Mouse (Mus musculus) neural tube, embryonic 12.5 days (tissue): ENCODE measurements around the gene Slc7a10. TPM values are rescaled to one million over a fixed set of nuclear protein-coding genes. Genes with fewer than 3 reads are reported as not detected.

Source experiments
- ATAC-seq: fragments of 200-750 bp; cut with Nextera tagmentation; 2 replicates; pipeline ENCODE4 v1.8.0; 2017; ENCODE audit warnings: low read depth, mild to moderate bottlenecking, moderate TSS enrichment, moderate library complexity; ENCODE audit not compliant: low FRiP score
- H3K27ac ChIP-seq: fragments of 300-500 bp; sonication (generic); 2 replicates; pipeline ENCODE4 v1.5.1; 2016
- H3K27me3 ChIP-seq: fragments of 300-500 bp; sonication (generic); replicated peaks from 2 replicates; pipeline ENCODE4 v1.6.1; 2016; ENCODE audit warnings: mild to moderate bottlenecking
- H3K36me3 ChIP-seq: fragments of 300-500 bp; sonication (generic); 2 replicates; pipeline ENCODE4 v1.6.1; 2016; ENCODE audit warnings: mild to moderate bottlenecking
- H3K4me1 ChIP-seq: fragments of 300-500 bp; sonication (generic); 2 replicates; pipeline ENCODE4 v1.6.1; 2016
- H3K4me2 ChIP-seq: fragments of 300-500 bp; sonication (generic); replicated peaks from 2 replicates; pipeline ENCODE4 v1.6.1; 2016; ENCODE audit warnings: mild to moderate bottlenecking
- H3K4me3 ChIP-seq: fragments of 300-500 bp; sonication (generic); 2 replicates; pipeline ENCODE4 v1.5.1; 2016
- H3K9ac ChIP-seq: fragments of 300-500 bp; sonication (generic); 2 replicates; pipeline ENCODE4 v1.6.1; 2016; ENCODE audit warnings: mild to moderate bottlenecking
- H3K9me3 ChIP-seq: fragments of 300-500 bp; sonication (generic); 2 replicates; pipeline ENCODE4 v1.6.1; 2016; ENCODE audit warnings: mild to moderate bottlenecking
- WGBS: fragments of 180-500 bp; shearing (Covaris S2); methylation state at CpG from one replicate; pipeline ENCODE4 v1.1.7; 2016; 5-methylcytosine and 5-hydroxymethylcytosine counted together
- polyA plus RNA-seq: library from polyadenylated mRNA; unstranded; fragments of >200 nt; fragmentation: Nextera tagmentation; extraction: Ambion mirVana; gene quantifications from 2 replicates; pipeline ENCODE4 v1.2.1, GENCODE M21; 2016

Slc7a10 gene
- polyA plus RNA-seq, 1 experiment from 2014 or later, result 1.7 TPM

DNA sequence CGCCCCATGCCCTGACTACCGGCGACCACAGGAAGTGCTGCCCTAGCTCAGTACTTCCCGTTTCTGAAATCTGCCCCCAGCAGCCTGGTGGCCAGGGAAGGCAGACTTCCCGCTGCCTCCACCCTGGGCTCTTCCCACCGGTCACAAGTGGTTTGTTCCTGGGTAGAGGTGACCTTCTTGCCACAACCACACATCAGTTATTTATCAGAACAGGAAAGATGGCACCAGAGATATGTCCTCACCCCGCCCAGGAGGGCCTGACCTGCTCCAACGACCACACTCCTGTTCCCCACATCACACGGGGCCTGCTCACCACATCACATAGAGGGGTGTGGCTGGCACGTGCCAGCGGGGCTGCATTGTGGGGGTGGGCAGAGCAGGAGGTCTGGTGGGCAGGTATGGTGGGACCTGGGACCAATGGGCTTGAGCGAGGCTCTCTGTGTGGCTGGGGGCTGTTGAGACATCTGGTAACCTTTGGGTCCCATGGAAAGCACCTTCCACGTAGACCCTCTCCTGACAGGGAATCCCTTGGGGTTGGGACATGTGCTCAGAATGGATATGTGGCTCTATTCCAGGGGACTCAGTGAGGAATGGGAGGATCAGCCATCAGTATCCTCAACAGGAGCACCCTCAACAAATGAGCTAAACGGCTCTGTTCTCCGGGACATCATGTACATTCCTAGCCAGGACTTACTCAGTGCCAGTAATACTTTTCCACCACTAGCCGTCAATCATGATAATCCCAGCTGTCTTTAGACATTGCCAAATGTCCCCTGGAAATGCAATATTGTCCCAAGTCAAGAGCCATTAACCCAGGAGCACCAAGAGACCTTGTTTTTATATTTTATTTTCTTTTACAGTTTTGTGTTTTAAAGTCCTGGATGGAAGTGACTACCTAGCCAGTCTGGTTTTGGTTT, 29.4 kb upstream of the Slc7a10 start:
- ATAC-seq, result no peak
- no peak overlapping the region for H3K4me3 ChIP-seq
- 70% methylated on average over 16 of the region's 16 CpGs for WGBS
- no peak overlapping the region for H3K27ac ChIP-seq
- H3K9ac ChIP-seq, result no peak overlapping the region
- H3K9me3 ChIP-seq, result no peaks in the 10 kb centered on the region
- no peak overlapping the region for H3K4me2 ChIP-seq
- no peaks in the 10 kb centered on the region for H3K36me3 ChIP-seq
- no peaks in the 10 kb centered on the region for H3K4me1 ChIP-seq
- no peaks in the 10 kb centered on the region for H3K27me3 ChIP-seq

GRCm38 (mm10) chr7:35157512-35157911, 28.7 kb upstream of the Slc7a10 start:
- no peak for ATAC-seq
- whole genome bisulfite sequencing, result 88% methylated on average over 3 of the region's 3 CpGs
- H3K27me3 ChIP-seq, result no peaks in the 10 kb centered on the region

GRCm38 (mm10) chr7:35162443-35162842, 23.7 kb upstream of the Slc7a10 start:
- no peaks in the 10 kb centered on the region for H3K27me3 ChIP-seq
- no peaks in the 10 kb centered on the region for H3K9me3 ChIP-seq
- H3K4me3 ChIP-seq, result no peak overlapping the region
- WGBS, result 80% methylated on average over 6 of the region's 6 CpGs
- no peak overlapping the region for H3K27ac ChIP-seq
- no peak for ATAC-seq
- no peaks in the 10 kb centered on the region for H3K36me3 ChIP-seq
- H3K9ac ChIP-seq, result no peak overlapping the region
- H3K4me1 ChIP-seq, result no peaks in the 10 kb centered on the region
- no peak overlapping the region for H3K4me2 ChIP-seq

More at GRCm38 (mm10) chr7:35157512-35157911, 28.7 kb upstream of the Slc7a10 start:
- Histone ChIP-seq H3K4me1 (no peaks in the 10 kb centered on the region), H3K9ac (no peak overlapping the region), H3K27ac (no peak overlapping the region), H3K36me3 (no peaks in the 10 kb centered on the region), H3K4me3 (no peak overlapping the region), H3K4me2 (no peak overlapping the region), H3K9me3 (no peaks in the 10 kb centered on the region)

DNA sequence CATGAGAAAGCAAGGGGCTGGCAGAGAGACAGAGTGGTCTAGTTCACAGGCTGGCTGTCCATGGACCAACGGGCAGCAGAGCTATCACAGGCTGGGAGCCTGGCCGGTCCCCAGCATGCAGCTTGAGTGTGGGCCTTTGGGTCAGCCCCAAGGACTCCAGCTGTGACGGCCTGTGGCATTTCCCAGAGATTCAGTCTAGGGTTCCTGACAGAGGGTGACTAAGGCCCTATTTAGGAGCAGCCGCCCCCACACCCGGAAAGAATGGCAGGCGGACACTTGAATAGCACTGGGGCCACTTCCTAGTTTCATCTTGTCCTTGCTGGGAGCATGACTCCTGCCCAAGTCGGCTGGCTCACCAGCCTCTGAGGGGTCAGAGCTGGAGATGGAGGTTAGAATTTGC, 22.6 kb upstream of the Slc7a10 start:
- no peaks in the 10 kb centered on the region for H3K27me3 ChIP-seq
- WGBS, result 78% methylated on average over 7 of the region's 7 CpGs
- H3K9ac ChIP-seq, result no peak overlapping the region
- H3K27ac ChIP-seq, result no peak overlapping the region
- H3K36me3 ChIP-seq, result no peaks in the 10 kb centered on the region
- no peaks in the 10 kb centered on the region for H3K9me3 ChIP-seq
- H3K4me1 ChIP-seq, result no peaks in the 10 kb centered on the region
- H3K4me2 ChIP-seq, result no peak overlapping the region
- ATAC-seq, result no peak
- no peak overlapping the region for H3K4me3 ChIP-seq

GRCm38 (mm10) chr7:35164131-35164530, 22.1 kb upstream of the Slc7a10 start:
- H3K27me3 ChIP-seq, result no peaks in the 10 kb centered on the region
- H3K27ac ChIP-seq, result no peak overlapping the region
- ATAC-seq, result no peak
- no peaks in the 10 kb centered on the region for H3K4me1 ChIP-seq
- no peaks in the 10 kb centered on the region for H3K9me3 ChIP-seq
- H3K36me3 ChIP-seq, result no peaks in the 10 kb centered on the region
- no peak overlapping the region for H3K9ac ChIP-seq
- 85% methylated on average over 6 of the region's 6 CpGs for WGBS
- no peak overlapping the region for H3K4me2 ChIP-seq
- H3K4me3 ChIP-seq, result no peak overlapping the region

GRCm38 (mm10) chr7:35166988-35167387, 19.2 kb upstream of the Slc7a10 start:
- no peaks in the 10 kb centered on the region for H3K36me3 ChIP-seq
- H3K4me2 ChIP-seq, result no peak overlapping the region
- H3K9me3 ChIP-seq, result no peaks in the 10 kb centered on the region
- no peak for ATAC-seq
- no peaks in the 10 kb centered on the region for H3K27me3 ChIP-seq
- no peak overlapping the region for H3K9ac ChIP-seq
- H3K4me1 ChIP-seq, result peaks cover 4% of the 10 kb centered on the region
- H3K4me3 ChIP-seq, result no peak overlapping the region
- WGBS, result 88% methylated on average over 5 of the region's 5 CpGs
- no peak overlapping the region for H3K27ac ChIP-seq

- Histone ChIP-seq H3K27ac (no peak overlapping the region), H3K4me3 (no peak overlapping the region), H3K4me2 (no peak overlapping the region), H3K36me3 (no peaks in the 10 kb centered on the region), H3K9me3 (no peaks in the 10 kb centered on the region), H3K27me3 (no peaks in the 10 kb centered on the region), H3K9ac (no peak overlapping the region), H3K4me1 (peaks cover 4% of the 10 kb centered on the region)
- 46% methylated on average over 2 of the region's 2 CpGs for WGBS
- ATAC-seq, result no peak
Measured at GRCm38 (mm10) chr7:35167925-35168324, 18.3 kb upstream of the Slc7a10 start.

DNA sequence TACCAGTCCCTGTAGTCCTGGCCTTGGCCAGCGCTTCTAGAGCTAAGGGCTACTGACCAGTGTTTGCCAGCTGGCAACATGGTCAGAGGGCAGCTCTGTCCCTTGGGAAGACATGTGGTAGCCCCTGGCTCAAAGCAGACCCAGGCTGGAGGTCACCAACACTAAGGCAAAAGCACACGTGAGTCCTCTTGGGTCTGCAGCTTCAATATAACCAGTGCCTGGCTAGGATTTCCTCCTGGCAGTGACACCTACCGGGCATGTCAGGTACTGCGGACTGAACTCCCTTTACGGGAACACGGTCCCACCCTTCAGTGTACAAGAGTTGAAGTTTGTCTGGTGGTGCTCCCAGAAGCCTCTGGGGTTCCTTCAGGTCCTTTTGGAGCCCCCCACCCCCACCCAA, 16.8 kb upstream of the Slc7a10 start:
- H3K4me1 ChIP-seq, result peaks cover 4% of the 10 kb centered on the region
- no peak overlapping the region for H3K4me3 ChIP-seq
- H3K4me2 ChIP-seq, result no peak overlapping the region
- WGBS, result 17% methylated on average over 6 of the region's 6 CpGs
- no peaks in the 10 kb centered on the region for H3K9me3 ChIP-seq
- H3K27me3 ChIP-seq, result 0 out of 2 replicates have a peak, but pooled peaks cover 2% of the 10 kb centered on the region
- no peak overlapping the region for H3K27ac ChIP-seq
- no peaks in the 10 kb centered on the region for H3K36me3 ChIP-seq
- H3K9ac ChIP-seq, result no peak overlapping the region
- ATAC-seq, result 0 out of 2 replicates have a peak, but pooled peaks have one; percentile 22

DNA sequence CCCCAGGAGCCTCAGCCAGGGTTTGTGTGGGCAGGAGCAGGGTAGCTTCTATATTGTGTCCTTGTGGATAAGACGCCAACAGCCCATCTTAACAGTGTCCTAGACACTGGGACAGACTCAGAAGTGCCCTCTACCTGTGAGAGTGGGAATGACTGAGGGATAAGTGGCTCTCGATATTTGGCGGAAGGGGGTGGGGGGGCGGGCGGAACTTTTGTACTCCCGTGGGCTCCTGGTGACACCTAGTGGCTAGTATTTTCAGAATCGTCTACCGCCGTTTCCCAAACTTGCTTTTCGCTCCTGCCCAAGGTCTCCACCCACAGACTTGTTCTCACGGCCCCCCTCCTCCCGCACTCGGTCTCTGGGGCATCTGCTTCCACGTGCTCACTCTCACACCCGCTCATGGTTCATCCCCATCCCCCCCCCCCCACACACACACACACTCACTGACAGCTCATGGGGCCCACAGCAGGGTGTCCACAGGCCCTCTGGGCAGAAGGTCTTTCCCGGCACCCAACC, 14.3 kb upstream of the Slc7a10 start:
- Histone ChIP-seq H3K27ac (no peak overlapping the region), H3K9me3 (no peaks in the 10 kb centered on the region), H3K36me3 (no peaks in the 10 kb centered on the region), H3K4me3 (no peak overlapping the region), H3K4me2 (peak overlapping the region; percentile 49), H3K27me3 (peaks cover 6% of the 10 kb centered on the region; the same call in 1 of the 2 replicates), H3K9ac (no peak overlapping the region), H3K4me1 (peaks cover 4% of the 10 kb centered on the region)
- ATAC-seq, result peak; percentile 70
- WGBS, result 4% methylated on average over 16 of the region's 16 CpGs

DNA sequence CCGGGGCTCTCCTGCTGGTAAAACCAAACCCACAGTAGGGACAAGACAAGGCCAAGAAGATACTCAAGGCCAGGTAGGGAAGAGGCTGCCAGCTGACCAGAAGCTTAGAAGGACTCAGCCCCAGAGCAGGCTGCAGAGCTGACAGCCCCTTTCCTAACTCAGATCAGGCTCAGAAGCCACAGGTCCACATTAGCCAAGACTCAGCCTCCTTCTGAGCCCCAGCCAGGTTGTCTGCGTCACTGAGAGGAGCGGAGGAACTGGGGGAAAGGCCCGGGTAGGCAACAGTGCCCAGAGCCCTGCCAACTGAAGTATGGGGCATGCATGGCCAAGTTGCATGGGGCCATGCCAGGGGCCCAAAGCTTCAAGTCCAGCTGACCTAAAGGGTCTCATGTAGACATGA, 13.7 kb upstream of the Slc7a10 start:
- peak overlapping the region; percentile 49; the same call in 1 of the 2 replicates for H3K4me2 ChIP-seq
- H3K36me3 ChIP-seq, result no peaks in the 10 kb centered on the region
- WGBS, result 86% methylated on average over 4 of the region's 4 CpGs
- H3K9ac ChIP-seq, result no peak overlapping the region
- no peak overlapping the region for H3K4me3 ChIP-seq
- peaks cover 4% of the 10 kb centered on the region for H3K4me1 ChIP-seq
- H3K9me3 ChIP-seq, result no peaks in the 10 kb centered on the region
- no peak overlapping the region for H3K27ac ChIP-seq
- ATAC-seq, result no peak
- H3K27me3 ChIP-seq, result peaks cover 6% of the 10 kb centered on the region; the same call in 1 of the 2 replicates

GRCm38 (mm10) chr7:35175533-35175932, 10.7 kb upstream of the Slc7a10 start:
- peaks cover 4% of the 10 kb centered on the region for H3K4me1 ChIP-seq
- no peak overlapping the region for H3K27ac ChIP-seq
- no peaks in the 10 kb centered on the region for H3K9me3 ChIP-seq
- H3K4me2 ChIP-seq, result no peak overlapping the region
- peaks cover 9% of the 10 kb centered on the region; the same call in 1 of the 2 replicates for H3K27me3 ChIP-seq
- no peak overlapping the region for H3K4me3 ChIP-seq
- ATAC-seq, result no peak
- no peaks in the 10 kb centered on the region for H3K36me3 ChIP-seq
- 81% methylated on average over 4 of the region's 4 CpGs for WGBS
- H3K9ac ChIP-seq, result no peak overlapping the region

GRCm38 (mm10) chr7:35176412-35177381, 9.5 kb upstream of the Slc7a10 start:
- WGBS, result 54% methylated on average over 18 of the region's 18 CpGs
- H3K4me1 ChIP-seq, result peaks cover under 1% of the 10 kb centered on the region
- no peaks in the 10 kb centered on the region for H3K36me3 ChIP-seq
- no peak overlapping the region for H3K27ac ChIP-seq
- H3K9me3 ChIP-seq, result no peaks in the 10 kb centered on the region
- no peak overlapping the region for H3K4me2 ChIP-seq
- no peak overlapping the region for H3K9ac ChIP-seq
- H3K27me3 ChIP-seq, result peaks cover 9% of the 10 kb centered on the region; the same call in 1 of the 2 replicates
- ATAC-seq, result no peak
- no peak overlapping the region for H3K4me3 ChIP-seq
